Mouse (Mus musculus): ENCODE results near the gene Gin1.
A peak's percentile ranks its signal among the peaks of the same experiment; 100 is the strongest.
"Not testable (repeated sequence)": the region's sequence is repeated elsewhere in the genome, so short reads cannot be mapped to it uniquely, and the experiment has no call there.

The Gin1 gene

GRCm38 (mm10) chr1:97769904-97770753 is at the start of gene Gin1, which contains the start of gene Ppip5k2:
Gene Gin1 (plus strand): TSS chr1:97770172.
Gene Ppip5k2 (minus strand): TSS chr1:97770411.
- peak; percentile 95 for DNase-seq (ENCODE audit: low spot score)

DNA sequence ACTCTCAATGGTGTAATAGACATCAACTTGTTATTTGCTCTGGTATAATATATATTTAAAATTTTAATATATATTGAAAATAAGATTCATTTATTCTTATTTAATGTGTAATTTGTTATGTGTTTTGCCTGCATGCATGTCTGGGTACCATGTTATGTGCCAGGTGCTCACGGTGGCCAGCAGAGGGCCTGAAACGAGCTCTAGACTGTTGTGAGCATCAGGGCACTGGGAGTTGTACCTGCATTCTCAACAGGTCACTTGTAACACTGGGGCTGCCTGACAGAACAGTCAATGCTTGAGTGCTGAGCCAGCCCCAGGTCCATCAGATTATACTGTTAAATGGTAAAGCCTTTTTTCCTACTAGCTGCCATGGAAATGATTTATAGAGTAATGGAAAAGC is 43.2 kb upstream of the Gin1 start:
- DNase-seq (ENCODE audit: low spot score): no peak

GRCm38 (mm10) chr1:97729339-97729738 is 40.6 kb upstream of the Gin1 start:
- DNase-seq (ENCODE audit: low spot score): no peak

GRCm38 (mm10) chr1:97743063-97743462 is 26.9 kb upstream of the Gin1 start:
- DNase-seq (ENCODE audit: low spot score): no peak

- DNase-seq (ENCODE audit: low spot score): no peak
Measured at GRCm38 (mm10) chr1:97745712-97746111, 24.3 kb upstream of the Gin1 start.

- no peak for DNase-seq (ENCODE audit: low spot score)
Measured at GRCm38 (mm10) chr1:97746261-97746660, 23.7 kb upstream of the Gin1 start.

DNA sequence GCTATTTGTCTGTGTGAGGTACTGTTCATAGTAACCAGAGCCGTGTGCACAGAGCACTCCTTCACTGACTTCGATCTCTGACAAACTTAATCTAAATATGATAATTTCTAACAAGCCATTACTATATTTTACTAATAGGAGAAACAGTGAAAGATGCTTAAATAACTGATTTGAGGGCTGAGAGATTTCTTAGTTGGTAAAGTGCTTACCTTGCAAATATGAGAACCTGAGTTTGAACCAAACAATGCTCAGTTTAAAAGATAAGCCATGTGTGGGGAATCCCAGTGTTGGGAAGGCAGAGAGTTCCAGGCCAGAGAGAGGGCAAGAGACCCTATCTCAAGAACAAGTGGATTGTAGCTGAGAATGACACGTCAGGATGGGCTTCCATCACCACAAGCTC is 21.8 kb upstream of the Gin1 start:
- DNase-seq (ENCODE audit: low spot score): no peak

- DNase-seq (ENCODE audit: low spot score): no peak
Measured at GRCm38 (mm10) chr1:97753216-97753615, 16.8 kb upstream of the Gin1 start.

DNA sequence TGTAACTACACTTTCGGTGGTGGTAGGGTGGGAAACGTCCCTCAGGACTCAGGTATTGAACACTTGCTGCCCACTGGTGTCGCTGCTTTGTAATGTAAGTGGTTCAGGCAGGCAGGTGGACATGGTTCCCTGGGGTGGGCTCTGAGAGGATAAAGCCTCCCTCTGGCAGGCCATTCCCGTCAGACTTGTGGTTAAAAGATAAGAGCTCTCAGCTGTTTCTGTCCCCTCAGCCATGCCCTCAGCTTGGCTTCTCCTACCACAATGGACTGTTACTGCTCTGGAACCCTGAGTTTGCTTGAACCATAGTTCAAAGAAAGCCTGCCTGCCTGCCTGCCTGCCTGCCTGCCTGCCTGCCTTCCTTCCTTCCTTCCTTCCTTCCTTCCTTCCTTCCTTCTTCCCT is 15.6 kb upstream of the Gin1 start:
- no peak for DNase-seq (ENCODE audit: low spot score)

DNA sequence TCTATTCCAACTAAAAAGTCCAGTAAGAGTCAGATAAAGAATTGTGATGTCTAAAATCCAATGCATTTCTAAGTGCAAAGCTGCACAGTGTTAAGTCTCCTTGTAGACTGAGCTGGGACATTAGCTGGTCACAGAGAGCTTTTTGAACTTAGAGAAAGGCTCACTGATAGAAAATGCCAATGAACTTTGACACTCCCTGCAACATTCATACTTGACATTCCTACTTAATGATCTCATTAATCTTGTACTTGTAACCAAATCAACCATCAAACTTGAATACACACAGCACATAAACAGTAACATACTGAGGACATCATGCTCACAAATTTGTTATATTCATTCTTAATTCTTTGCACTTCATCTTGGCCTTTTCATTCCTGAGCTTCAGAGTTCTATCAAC is 10.1 kb upstream of the Gin1 start:
- DNase-seq (ENCODE audit: low spot score): no peak

GRCm38 (mm10) chr1:97760598-97760997 is 9.4 kb upstream of the Gin1 start:
- DNase-seq (ENCODE audit: low spot score): no peak

GRCm38 (mm10) chr1:97761477-97761876 is 8.5 kb upstream of the Gin1 start:
- no peak for DNase-seq (ENCODE audit: low spot score)

GRCm38 (mm10) chr1:97765712-97766111 is 4.3 kb upstream of the Gin1 start:
- not testable (repeated sequence) for DNase-seq (ENCODE audit: low spot score)

DNA sequence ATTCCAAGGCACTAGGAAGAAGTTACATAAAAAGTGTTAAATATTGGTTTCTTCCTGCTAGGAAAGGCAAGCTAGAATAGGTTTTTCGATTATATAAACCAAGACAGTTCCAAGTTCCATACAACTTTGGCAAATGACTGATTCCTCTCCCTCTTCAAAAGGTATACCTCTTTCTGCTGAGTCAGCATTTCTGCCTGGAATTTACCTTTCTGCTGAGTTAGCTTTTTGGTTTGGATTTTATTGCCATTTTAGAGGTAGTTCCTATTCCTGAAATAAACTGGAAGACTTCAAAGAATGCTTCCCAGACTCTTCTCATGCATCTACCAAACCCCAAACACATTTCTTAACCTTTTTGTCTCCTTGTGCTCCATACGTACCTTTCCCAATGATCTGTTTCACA is 1.9 kb upstream of the Gin1 start:
- no peak for DNase-seq (ENCODE audit: low spot score)

DNA sequence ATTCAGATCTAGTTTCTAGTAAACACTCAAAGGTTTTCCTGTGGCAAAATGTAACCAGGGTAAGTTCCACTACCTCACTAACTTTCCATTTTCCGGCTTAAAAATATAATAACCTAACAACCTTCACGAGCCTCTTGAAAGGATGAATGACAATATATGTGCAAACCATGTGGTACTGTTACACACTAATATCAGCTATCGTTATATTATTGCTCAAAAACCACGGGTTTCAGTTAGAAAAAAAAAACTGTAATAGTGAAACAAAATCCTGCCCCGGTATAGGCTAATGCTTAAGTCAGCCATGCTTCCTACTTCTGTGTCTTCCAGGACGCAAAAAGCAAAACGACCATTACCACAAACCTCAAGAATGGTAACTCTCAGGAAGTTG is 1.1 kb upstream of the Gin1 start:
- DNase-seq (ENCODE audit: low spot score): no peak

DNA sequence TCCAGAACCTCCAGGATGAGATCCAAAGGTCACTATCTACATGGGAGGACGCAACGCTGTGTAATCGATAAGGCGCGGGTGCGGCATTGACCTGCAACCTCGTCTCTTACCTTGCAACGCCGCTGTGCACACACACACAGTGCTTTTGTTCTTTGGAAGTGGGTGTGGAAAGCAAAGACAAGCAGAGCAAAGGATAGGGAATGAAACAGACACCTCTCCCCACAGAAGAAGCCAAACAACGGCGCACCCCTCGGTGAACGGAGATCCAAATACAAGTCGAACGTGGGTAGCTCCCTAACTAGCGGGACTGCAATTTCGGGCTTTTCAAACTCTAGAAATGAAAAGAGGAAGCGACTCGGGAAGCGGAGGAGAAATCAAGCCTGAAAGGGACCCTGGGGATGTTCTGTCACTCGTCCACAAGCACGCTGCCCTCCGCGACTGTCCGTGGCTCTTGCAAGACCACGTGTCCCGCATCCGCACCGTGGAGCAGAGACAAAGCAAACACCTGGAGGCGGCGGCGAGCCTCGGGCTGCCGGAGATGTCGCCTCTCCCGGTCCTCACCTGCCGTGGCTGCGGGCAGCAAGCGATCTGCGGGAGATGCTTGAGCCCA is 573 bp upstream of the Gin1 start:
- DNase-seq (ENCODE audit: low spot score): no peak

DNA sequence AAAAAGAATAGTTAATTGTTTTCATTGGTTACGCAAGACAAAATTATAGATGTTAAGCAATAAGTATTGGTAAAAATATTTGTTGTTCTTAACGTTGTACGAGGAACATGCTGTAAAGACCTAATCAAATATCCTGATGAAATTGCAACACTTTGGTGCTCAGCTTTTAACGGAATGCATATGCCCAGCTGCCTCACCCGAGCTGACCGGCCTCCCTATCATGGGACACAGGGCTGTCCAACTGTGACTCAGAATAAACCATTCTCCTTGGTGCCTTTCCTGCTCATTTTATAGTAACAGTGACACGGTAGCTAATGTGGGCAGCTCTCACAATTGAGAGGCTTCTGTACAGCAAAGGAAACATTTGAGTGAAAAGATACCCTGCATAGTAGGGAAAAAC is 1.1 kb downstream of the Gin1 start:
- no peak for DNase-seq (ENCODE audit: low spot score)

GRCm38 (mm10) chr1:97771727-97772126 is 1.8 kb downstream of the Gin1 start:
- DNase-seq (ENCODE audit: low spot score): no peak

GRCm38 (mm10) chr1:97773362-97773761 is 3.4 kb downstream of the Gin1 start:
- no peak for DNase-seq (ENCODE audit: low spot score)

DNA sequence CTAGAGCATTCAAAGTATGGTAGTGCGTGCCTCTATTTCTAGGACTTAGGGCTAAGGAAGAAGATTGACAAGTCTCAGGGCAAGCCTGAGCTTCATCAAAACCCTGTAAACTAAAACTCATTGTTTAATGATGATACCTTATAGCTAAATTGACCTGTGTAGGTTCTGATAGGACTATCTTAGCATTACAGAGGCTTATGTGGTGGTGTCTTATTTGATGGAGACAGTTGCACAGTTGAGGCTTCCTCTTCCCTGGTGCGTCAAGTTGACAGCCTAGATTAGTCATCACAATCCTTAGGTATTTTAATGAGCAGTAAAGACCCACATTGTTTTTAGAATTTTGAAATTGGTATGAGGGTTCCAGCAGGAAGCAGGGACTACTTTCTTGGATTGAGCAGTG is 4.0 kb downstream of the Gin1 start:
- DNase-seq (ENCODE audit: low spot score): no peak

DNA sequence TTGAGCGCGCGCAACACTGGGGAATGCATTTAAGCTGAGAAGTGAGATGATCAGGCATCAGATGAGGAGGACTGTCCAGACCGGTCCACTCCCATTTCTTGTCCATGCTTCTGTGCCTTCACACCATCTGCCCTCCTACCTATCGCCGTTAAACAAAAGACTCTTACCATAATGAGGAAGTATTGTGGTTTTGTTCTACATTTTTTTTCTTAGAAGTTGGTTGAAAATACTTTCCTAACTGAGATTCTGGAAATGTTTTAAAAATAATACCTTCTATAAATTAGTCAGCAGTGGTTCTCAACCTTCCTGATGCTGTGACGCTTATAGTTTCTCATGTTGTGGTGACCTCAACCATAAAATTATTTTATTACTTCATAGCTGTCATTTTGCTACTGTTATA is 11.7 kb downstream of the Gin1 start:
- no peak for DNase-seq (ENCODE audit: low spot score)

- DNase-seq (ENCODE audit: low spot score): no peak
Measured at GRCm38 (mm10) chr1:97784928-97785327, 15.0 kb downstream of the Gin1 start.

DNA sequence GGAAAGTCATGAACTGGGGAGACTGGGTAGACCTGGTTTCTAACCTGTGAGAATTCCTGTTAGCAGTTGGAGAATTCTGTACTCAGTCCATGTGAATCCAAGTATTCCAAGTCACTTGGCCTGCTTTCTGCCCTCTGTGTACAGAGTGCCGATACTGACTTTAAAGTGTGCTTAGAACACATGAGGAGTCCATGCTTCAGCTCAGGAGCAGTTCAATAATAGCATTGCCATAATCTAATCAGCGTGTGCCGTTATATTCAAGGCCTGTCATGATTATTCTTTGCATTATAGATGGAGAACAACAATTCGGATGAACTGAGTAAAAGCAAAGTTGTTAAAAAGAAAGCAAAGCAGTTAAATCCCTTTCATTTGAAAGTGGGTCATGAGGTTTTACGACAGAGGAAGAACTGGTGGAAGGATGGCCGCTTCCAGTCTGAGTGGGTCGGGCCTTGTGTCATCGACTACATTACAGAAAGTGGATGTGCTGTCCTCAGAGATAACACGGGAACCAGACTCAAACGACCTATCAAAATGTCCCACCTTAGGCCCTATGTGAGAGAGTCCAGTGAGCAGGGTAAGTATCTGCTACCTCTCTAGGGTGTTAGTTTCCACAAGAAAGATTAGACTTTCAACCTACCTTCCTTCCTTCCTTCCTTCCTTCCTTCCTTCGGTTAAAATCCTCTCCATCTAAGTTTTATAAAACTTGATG is 15.9 kb downstream of the Gin1 start:
- DNase-seq (ENCODE audit: low spot score): no peak

All from lung, postnatal 25 days (tissue).